Mouse (Mus musculus) megakaryocyte-erythroid progenitor cell, adult 5-6 weeks (primary cell): ENCODE results near the gene Rhbdd3. TPM values are rescaled to one million over a fixed set of nuclear protein-coding genes. Genes with fewer than 3 reads are reported as not detected.
A peak's percentile ranks its signal among the peaks of the same experiment; 100 is the strongest.

ENCODE experiments used
- ATAC-seq: replicated peaks from 2 replicates; pipeline ENCODE4 v1.8.0; 2016; ENCODE audit warnings: mild to moderate bottlenecking, inconsistent platforms; ENCODE audit not compliant: severe bottlenecking, poor library complexity, low FRiP score, low TSS enrichment
- total RNA-seq, 2 experiments: library from RNA; stranded (forward) in 1 of 2; stranded (reverse) in 1 of 2; fragments of 200-1000, 215-1000 nt in 1 of 2; fragments of >200 nt in 1 of 2; fragmentation: Nextera tagmentation in 1 of 2; gene quantifications; 2 replicates each; pipeline ENCODE4 v1.2.3; 2014 to 2017

Rhbdd3 gene
- total RNA-seq, 2 experiments from 2014 or later: 22.3 to 33.4 TPM

- ATAC-seq: no peak
Observed at GRCm38 (mm10) chr11:5109441-5109840, 10.7 kb downstream of the Rhbdd3 start.

- ATAC-seq: no peak
Observed at GRCm38 (mm10) chr11:5113645-5114044, 14.9 kb downstream of the Rhbdd3 start.

GRCm38 (mm10) chr11:5114931-5115581 is 16.3 kb downstream of the Rhbdd3 start:
- peak; percentile 91 for ATAC-seq

- ATAC-seq: no peak
Observed at GRCm38 (mm10) chr11:5125713-5126112, 27.0 kb downstream of the Rhbdd3 start.

GRCm38 (mm10) chr11:5129035-5129480 is 30.3 kb downstream of the Rhbdd3 start:
- ATAC-seq: no peak

- 0 out of 2 replicates have a peak, but pooled peaks have one; percentile 23 for ATAC-seq
Observed at GRCm38 (mm10) chr11:5130111-5130665, 31.5 kb downstream of the Rhbdd3 start.

GRCm38 (mm10) chr11:5132751-5133150 is 34.0 kb downstream of the Rhbdd3 start:
- no peak for ATAC-seq

- no peak for ATAC-seq
Observed at GRCm38 (mm10) chr11:5135914-5136313, 37.2 kb downstream of the Rhbdd3 start.

- ATAC-seq: no peak
Observed at GRCm38 (mm10) chr11:5138642-5139041, 39.9 kb downstream of the Rhbdd3 start.

- ATAC-seq: no peak
Observed at GRCm38 (mm10) chr11:5139372-5139771, 40.6 kb downstream of the Rhbdd3 start.

GRCm38 (mm10) chr11:5140619-5141018 is 41.9 kb downstream of the Rhbdd3 start:
- ATAC-seq: peak; percentile 97

GRCm38 (mm10) chr11:5141252-5141651 is 42.5 kb downstream of the Rhbdd3 start:
- no peak for ATAC-seq

GRCm38 (mm10) chr11:5141965-5142364 is 43.2 kb downstream of the Rhbdd3 start:
- no peak for ATAC-seq

GRCm38 (mm10) chr11:5145600-5145999 is 46.9 kb downstream of the Rhbdd3 start:
- ATAC-seq: no peak

- ATAC-seq: no peak
Observed at GRCm38 (mm10) chr11:5149249-5149648, 50.5 kb downstream of the Rhbdd3 start.

GRCm38 (mm10) chr11:5149955-5150354 is 51.2 kb downstream of the Rhbdd3 start:
- ATAC-seq: no peak

GRCm38 (mm10) chr11:5150416-5151246 is 51.9 kb downstream of the Rhbdd3 start:
- no peak for ATAC-seq

- ATAC-seq: no peak
Observed at GRCm38 (mm10) chr11:5151247-5151630, 52.5 kb downstream of the Rhbdd3 start.

- ATAC-seq: no peak
Observed at GRCm38 (mm10) chr11:5151680-5152337, 53.1 kb downstream of the Rhbdd3 start, which contains the start of gene Emid1. Emid1 (minus strand) TSS chr11:5152257.
